Mouse (Mus musculus): Measurements from ENCODE around the gene Rnf10. TPM values are rescaled to one million over a fixed set of nuclear protein-coding genes. Genes with fewer than 3 reads are reported as not detected.

The Rnf10 gene
- total RNA-seq, 2 experiments from 2014 or later: 238 to 248 TPM

DNA sequence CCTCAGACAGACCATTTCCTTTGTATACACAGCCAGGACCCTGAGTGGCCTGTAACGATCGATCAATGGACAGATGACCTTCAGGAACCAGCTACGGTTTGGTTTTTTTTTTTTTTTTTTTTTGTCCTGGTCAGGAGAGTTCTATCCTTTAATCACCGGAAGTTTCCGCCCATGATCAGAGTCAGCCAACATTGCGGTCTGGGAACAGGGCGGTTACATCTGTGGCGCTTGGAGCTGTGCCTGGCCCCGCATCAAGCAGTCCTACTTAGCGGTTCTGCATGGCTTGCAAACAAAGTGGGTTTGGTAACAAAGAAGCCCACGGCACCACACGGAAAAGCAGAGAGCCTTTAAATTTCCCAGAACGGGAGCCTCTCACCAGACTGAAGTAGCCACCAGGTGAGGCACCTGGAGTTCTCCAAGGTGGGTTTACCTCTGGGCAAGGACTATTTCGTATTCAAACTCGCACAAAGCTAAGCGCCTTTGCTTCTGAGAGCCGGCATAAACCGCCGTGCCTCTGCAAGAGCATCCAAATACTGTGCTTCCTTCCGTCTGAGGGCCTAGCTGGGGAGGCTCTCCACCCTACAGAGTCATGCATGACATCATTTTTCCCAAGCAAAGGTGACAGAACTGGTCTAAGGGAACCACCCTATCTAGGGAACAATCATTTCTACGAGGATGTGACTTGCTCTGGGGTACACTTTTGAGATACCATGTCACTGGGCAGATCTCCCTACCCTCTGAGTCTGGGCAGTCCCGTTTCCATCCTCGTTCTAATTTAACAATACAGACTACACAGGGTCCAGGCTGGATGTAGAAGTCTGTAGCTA, 68.8 kb downstream of the Rnf10 start:
- no peak for TF ChIP-seq CTCF (conservative IDR thresholded peaks at IDR 0.05)
- Histone ChIP-seq H3K27ac (peak overlapping the region; percentile 66), H3K4me3 (peak overlapping the region; percentile 22; the same call in 1 of the 2 replicates)
- DNase-seq (ENCODE audit: low spot score in 2 of 2): no peak

DNA sequence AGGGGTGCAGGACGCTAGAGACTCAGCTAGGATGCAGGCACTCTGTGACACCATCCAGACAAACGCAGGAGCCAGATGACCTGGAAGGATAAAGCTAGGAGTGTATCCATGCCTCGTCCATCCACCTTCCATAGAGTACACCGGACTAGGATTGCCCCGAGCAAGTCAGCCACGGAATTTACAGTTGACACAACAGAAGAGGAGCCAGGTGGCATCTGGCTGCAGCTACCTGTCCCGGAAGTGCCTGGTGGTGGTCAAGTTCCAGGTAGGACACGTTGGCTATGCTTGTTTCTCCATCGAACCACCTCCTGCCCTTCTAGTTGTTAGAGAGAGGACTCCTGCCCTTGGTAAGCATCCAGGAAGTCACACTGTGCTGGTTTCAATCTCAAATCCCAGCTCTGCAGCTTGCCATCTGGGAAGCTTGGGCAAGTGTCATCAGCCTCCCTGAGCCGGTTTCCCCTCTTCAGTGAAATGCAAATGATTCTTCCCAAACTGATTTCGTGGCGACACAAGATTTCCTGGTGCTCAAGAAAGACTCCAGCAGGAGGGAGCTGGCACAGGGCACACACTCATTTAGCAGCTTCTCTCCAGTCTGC, 78.0 kb downstream of the Rnf10 start:
- Histone ChIP-seq H3K4me3 (peak overlapping the region; percentile 65), H3K27ac (peak overlapping the region; percentile 86; the same call in 1 of the 2 replicates)
- no peak for TF ChIP-seq CTCF (conservative IDR thresholded peaks at IDR 0.05)
- DNase-seq (ENCODE audit: low spot score in 2 of 2): no peak

- Histone ChIP-seq H3K27ac (peak within 1 kb of the TSS; percentile 86), H3K4me3 (peak within 1 kb of the TSS; percentile 65)
- TF ChIP-seq CTCF (conservative IDR thresholded peaks at IDR 0.05): peak; percentile 75
- DNase-seq (ENCODE audit: low spot score in 2 of 2): peak; percentile 54 to 70
These were observed 78.8 kb downstream of the Rnf10 start, which contains the start of gene Cabp1 for GRCm38 (mm10) chr5:115193669-115194625. Cabp1 (minus strand) TSS chr5:115194381.

DNA sequence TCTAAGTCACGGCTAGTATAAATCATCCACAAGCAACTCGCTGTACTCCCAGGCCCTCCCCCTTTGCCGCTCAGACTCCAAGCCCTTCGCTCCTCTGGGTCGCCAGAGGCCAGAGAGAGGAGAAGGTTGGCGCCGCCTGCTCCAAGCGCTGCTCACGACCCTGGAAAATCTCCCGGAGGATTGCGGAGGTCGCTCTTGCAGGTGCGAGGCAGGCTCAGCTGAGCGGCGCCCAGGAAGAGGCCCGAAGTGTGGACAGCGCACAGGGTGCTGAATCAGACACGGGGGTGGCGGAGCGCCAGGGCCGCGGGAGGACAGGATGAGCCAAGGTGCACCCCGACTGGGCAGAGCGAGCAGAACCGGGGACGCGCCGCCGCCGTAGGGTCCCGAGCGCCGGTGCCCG, 79.5 kb downstream of the Rnf10 start:
- H3K27ac ChIP-seq: peak overlapping the region; percentile 86

GRCm38 (mm10) chr5:115192828-115193195, 79.9 kb downstream of the Rnf10 start:
- no peak for DNase-seq (ENCODE audit: low spot score in 2 of 2)
- peak overlapping the region; percentile 86; the same call in 1 of the 2 replicates for H3K27ac ChIP-seq
- no peak for TF ChIP-seq CTCF (conservative IDR thresholded peaks at IDR 0.05)
- H3K4me3 ChIP-seq: peak overlapping the region; percentile 65

More for the DNA sequence above, 79.5 kb downstream of the Rnf10 start:
- TF ChIP-seq CTCF (conservative IDR thresholded peaks at IDR 0.05): no peak
- peak overlapping the region; percentile 65 for H3K4me3 ChIP-seq
- no peak for DNase-seq (ENCODE audit: low spot score in 2 of 2)

- no peak for DNase-seq (ENCODE audit: low spot score in 2 of 2)
- TF ChIP-seq CTCF (conservative IDR thresholded peaks at IDR 0.05): no peak
- H3K27ac ChIP-seq: 0 out of 2 replicates have a peak overlapping the region, but pooled peaks have one; percentile 5
- peak overlapping the region; percentile 65 for H3K4me3 ChIP-seq
These were observed 80.5 kb downstream of the Rnf10 start for GRCm38 (mm10) chr5:115191880-115192827.

Other genes with a start within 250 kb of the Rnf10 start
- gene Gm10401, start 174.6 kb downstream of the Rnf10 start, total RNA-seq (2021): not detected
- gene Acads, start 153.6 kb downstream of the Rnf10 start, total RNA-seq (2021): 1 to 10 TPM; 6.5 to 7.3 TPM
- 10 to 100 TPM; 25.9 to 28.0 TPM for gene Unc119b, start 137.9 kb downstream of the Rnf10 start, total RNA-seq (2021)
- 10 to 100 TPM; 75.7 to 84.7 TPM for gene Mlec, start 114.7 kb downstream of the Rnf10 start, total RNA-seq (2021)
- gene Cabp1, start 78.5 kb downstream of the Rnf10 start, total RNA-seq (2021): 100 to 1,000 TPM; 124 to 129 TPM
- gene Pop5, start 37.1 kb downstream of the Rnf10 start, total RNA-seq (2021): 100 to 1,000 TPM; 103 to 104 TPM
- 10 to 100 TPM; 40.9 to 42.6 TPM for gene Coq5, start 6.8 kb upstream of the Rnf10 start, total RNA-seq (2021)
- 100 to 1,000 TPM; 727 to 730 TPM for gene Dynll1, start 28.1 kb upstream of the Rnf10 start, total RNA-seq (2021)
- 100 to 1,000 TPM in 1 of 2 experiments, 10 to 100 TPM in 1; 91.4 to 102 TPM for gene Srsf9, start 54.3 kb upstream of the Rnf10 start, total RNA-seq (2021)
- 10 to 100 TPM; 19.5 to 20.8 TPM for gene Gatc, start 68.3 kb upstream of the Rnf10 start, total RNA-seq (2021)
- 10 to 100 TPM; 22.3 to 25.4 TPM for gene Triap1, start 68.3 kb upstream of the Rnf10 start, total RNA-seq (2021)
- gene Cox6a1, start 76.1 kb upstream of the Rnf10 start, total RNA-seq (2021): 100 to 1,000 TPM; 685 to 700 TPM
- gene Msi1, start 156.7 kb upstream of the Rnf10 start, total RNA-seq (2021): 10 to 100 TPM; 48.6 to 52.4 TPM
- gene Pla2g1b, start 193.4 kb upstream of the Rnf10 start, total RNA-seq (2021): not detected
- gene Sirt4, start 211.8 kb upstream of the Rnf10 start, total RNA-seq (2021): 10 to 100 TPM; 37.8 to 56.5 TPM
- 10 to 100 TPM; 40.8 to 47.3 TPM for gene Pxn, start 233.8 kb upstream of the Rnf10 start, total RNA-seq (2021)

All from layer of hippocampus, adult 2 months (tissue).